Mouse (Mus musculus): ENCODE measurements at regions not wholly inside any gene's neighbourhood (a gene's known extent, or its start where the extent isn't known, plus 50 kb on each side); places are given as distances from the start of the nearest gene placed in this dataset.
"Not testable (repeated sequence)": the region's sequence is repeated elsewhere in the genome, so short reads cannot be mapped to it uniquely, and the experiment has no call there.

- 85% methylated on average over 2 of the region's 2 CpGs for WGBS
- Histone ChIP-seq H3K4me3 (ENCODE audit: low read depth, low read length) (no peak overlapping the region), H3K4me1 (ENCODE audit: insufficient read depth, low read length) (no peaks in the 10 kb centered on the region), H3K36me3 (ENCODE audit: insufficient read depth, low read length) (no peaks in the 10 kb centered on the region), H3K4me2 (ENCODE audit: low read depth, low read length, poor library complexity, severe bottlenecking) (no peak overlapping the region), H3K27me3 (ENCODE audit: insufficient read depth, low read length) (no peaks in the 10 kb centered on the region), H3K9ac (replicated peaks; ENCODE audit: low read length, poor library complexity, severe bottlenecking) (no peak overlapping the region), H3K27ac (ENCODE audit: low read depth, low read length) (no peak overlapping the region), H3K9me3 (ENCODE audit: low read length) (no peaks in the 10 kb centered on the region)
- DNase-seq (ENCODE audit: low spot score) (no peak), ATAC-seq (ENCODE audit: low FRiP score) (no peak)
- no peak for TF ChIP-seq CTCF (IDR thresholded peaks at IDR 0.05)
These were observed 155.3 kb downstream of the Fam174a start for GRCm38 (mm10) chr1:95468772-95469171.

GRCm38 (mm10) chr1:95470491-95470890, 157.1 kb downstream of the Fam174a start:
- Histone ChIP-seq H3K9ac (replicated peaks; ENCODE audit: low read length, poor library complexity, severe bottlenecking) (no peak overlapping the region), H3K4me2 (ENCODE audit: low read depth, low read length, poor library complexity, severe bottlenecking) (no peak overlapping the region), H3K36me3 (ENCODE audit: insufficient read depth, low read length) (no peaks in the 10 kb centered on the region), H3K27me3 (ENCODE audit: insufficient read depth, low read length) (no peaks in the 10 kb centered on the region), H3K9me3 (ENCODE audit: low read length) (no peaks in the 10 kb centered on the region), H3K4me1 (ENCODE audit: insufficient read depth, low read length) (no peaks in the 10 kb centered on the region), H3K27ac (ENCODE audit: low read depth, low read length) (no peak overlapping the region), H3K4me3 (ENCODE audit: low read depth, low read length) (no peak overlapping the region)
- TF ChIP-seq CTCF (IDR thresholded peaks at IDR 0.05) = no peak
- ATAC-seq (ENCODE audit: low FRiP score) (no peak), DNase-seq (ENCODE audit: low spot score) (no peak)
- WGBS = 71% methylated on average over 1 of the region's 1 CpGs

- no peak for DNase-seq (ENCODE audit: low spot score)
- no peak for ATAC-seq (ENCODE audit: low FRiP score)
- Histone ChIP-seq H3K4me2 (ENCODE audit: low read depth, low read length, poor library complexity, severe bottlenecking) (no peak overlapping the region), H3K36me3 (ENCODE audit: insufficient read depth, low read length) (no peaks in the 10 kb centered on the region), H3K9ac (replicated peaks; ENCODE audit: low read length, poor library complexity, severe bottlenecking) (no peak overlapping the region), H3K9me3 (ENCODE audit: low read length) (no peaks in the 10 kb centered on the region), H3K27me3 (ENCODE audit: insufficient read depth, low read length) (no peaks in the 10 kb centered on the region), H3K4me1 (ENCODE audit: insufficient read depth, low read length) (no peaks in the 10 kb centered on the region), H3K27ac (ENCODE audit: low read depth, low read length) (no peak overlapping the region), H3K4me3 (ENCODE audit: low read depth, low read length) (no peak overlapping the region)
- no peak for TF ChIP-seq CTCF (IDR thresholded peaks at IDR 0.05)
These were observed 174.4 kb downstream of the St8sia4 start for GRCm38 (mm10) chr1:95493004-95493403.

GRCm38 (mm10) chr1:95500671-95501070, 166.7 kb downstream of the St8sia4 start:
- H3K4me1 ChIP-seq (ENCODE audit: insufficient read depth, low read length); DNase-seq (ENCODE audit: low spot score); H3K4me3 ChIP-seq (ENCODE audit: low read depth, low read length); H3K9me3 ChIP-seq (ENCODE audit: low read length); H3K4me2 ChIP-seq (ENCODE audit: low read depth, low read length, poor library complexity, severe bottlenecking); ATAC-seq (ENCODE audit: low FRiP score); H3K36me3 ChIP-seq (ENCODE audit: insufficient read depth, low read length); H3K27me3 ChIP-seq (ENCODE audit: insufficient read depth, low read length); H3K27ac ChIP-seq (ENCODE audit: low read depth, low read length); H3K9ac ChIP-seq (replicated peaks; ENCODE audit: low read length, poor library complexity, severe bottlenecking): not testable (repeated sequence)

GRCm38 (mm10) chr1:95508718-95509117, 158.7 kb downstream of the St8sia4 start:
- no peaks in the 10 kb centered on the region for H3K4me1 ChIP-seq (ENCODE audit: insufficient read depth, low read length)
- H3K4me3 ChIP-seq (ENCODE audit: low read depth, low read length) = no peak overlapping the region
- H3K36me3 ChIP-seq (ENCODE audit: insufficient read depth, low read length) = no peaks in the 10 kb centered on the region
- no peaks in the 10 kb centered on the region for H3K27me3 ChIP-seq (ENCODE audit: insufficient read depth, low read length)
- H3K27ac ChIP-seq (ENCODE audit: low read depth, low read length) = no peak overlapping the region
- no peak overlapping the region for H3K4me2 ChIP-seq (ENCODE audit: low read depth, low read length, poor library complexity, severe bottlenecking)
- no peak overlapping the region for H3K9ac ChIP-seq (replicated peaks; ENCODE audit: low read length, poor library complexity, severe bottlenecking)
- ATAC-seq (ENCODE audit: low FRiP score) (no peak), DNase-seq (ENCODE audit: low spot score) (no peak)
- no peaks in the 10 kb centered on the region for H3K9me3 ChIP-seq (ENCODE audit: low read length)
- TF ChIP-seq CTCF (IDR thresholded peaks at IDR 0.05) = no peak
- WGBS = 84% methylated on average over 2 of the region's 2 CpGs

- H3K4me2 ChIP-seq (ENCODE audit: low read depth, low read length, poor library complexity, severe bottlenecking) = no peak overlapping the region
- no peak for TF ChIP-seq CTCF (IDR thresholded peaks at IDR 0.05)
- ATAC-seq (ENCODE audit: low FRiP score) = no peak
These were observed 138.6 kb downstream of the St8sia4 start for GRCm38 (mm10) chr1:95528726-95529125.

DNA sequence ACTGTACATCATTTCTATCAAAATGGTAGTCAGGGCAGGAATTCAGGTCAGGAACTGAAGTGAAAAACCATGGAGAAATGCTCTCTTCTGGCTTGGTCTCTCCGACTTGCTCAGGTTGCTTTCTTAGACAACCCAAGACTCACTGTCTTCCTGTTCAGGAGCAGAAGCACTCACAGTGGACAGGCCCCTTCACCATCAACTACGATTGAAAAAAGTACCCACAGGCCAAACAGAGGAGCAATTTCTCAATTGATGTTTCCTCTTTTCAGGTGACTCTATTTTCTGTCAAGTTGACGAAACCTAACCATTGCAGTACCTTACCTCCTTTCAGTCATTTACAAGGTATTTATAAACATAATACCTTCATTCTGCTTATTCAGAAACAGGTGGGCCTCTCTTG, 136.4 kb downstream of the St8sia4 start:
- 93% methylated on average over 3 of the region's 3 CpGs for WGBS
- no peak for ATAC-seq (ENCODE audit: low FRiP score)
- H3K9me3 ChIP-seq (ENCODE audit: low read length) = no peaks in the 10 kb centered on the region

More at GRCm38 (mm10) chr1:95528726-95529125, 138.6 kb downstream of the St8sia4 start:
- no peak for DNase-seq (ENCODE audit: low spot score)
- Histone ChIP-seq H3K36me3 (ENCODE audit: insufficient read depth, low read length) (no peaks in the 10 kb centered on the region), H3K27me3 (ENCODE audit: insufficient read depth, low read length) (no peaks in the 10 kb centered on the region), H3K27ac (ENCODE audit: low read depth, low read length) (no peak overlapping the region), H3K4me1 (ENCODE audit: insufficient read depth, low read length) (no peaks in the 10 kb centered on the region), H3K9me3 (ENCODE audit: low read length) (no peaks in the 10 kb centered on the region), H3K9ac (replicated peaks; ENCODE audit: low read length, poor library complexity, severe bottlenecking) (no peak overlapping the region), H3K4me3 (ENCODE audit: low read depth, low read length) (no peak overlapping the region)
- WGBS = 61% methylated on average over 4 of the region's 4 CpGs

More for the DNA sequence above, 136.4 kb downstream of the St8sia4 start:
- Histone ChIP-seq H3K36me3 (ENCODE audit: insufficient read depth, low read length) (no peaks in the 10 kb centered on the region), H3K27me3 (ENCODE audit: insufficient read depth, low read length) (no peaks in the 10 kb centered on the region), H3K27ac (ENCODE audit: low read depth, low read length) (no peak overlapping the region), H3K4me2 (ENCODE audit: low read depth, low read length, poor library complexity, severe bottlenecking) (no peak overlapping the region), H3K4me1 (ENCODE audit: insufficient read depth, low read length) (no peaks in the 10 kb centered on the region), H3K4me3 (ENCODE audit: low read depth, low read length) (no peak overlapping the region), H3K9ac (replicated peaks; ENCODE audit: low read length, poor library complexity, severe bottlenecking) (no peak overlapping the region)
- no peak for TF ChIP-seq CTCF (IDR thresholded peaks at IDR 0.05)
- no peak for DNase-seq (ENCODE audit: low spot score)

All from midbrain, postnatal 0 days (tissue).